Mouse (Mus musculus) ES-E14 (cell line): ENCODE measurements around the gene Znrd1as. TPM values are rescaled to one million over a fixed set of nuclear protein-coding genes. Genes with fewer than 3 reads are reported as not detected.

Experiments used
- DNase-seq: peaks from one replicate; pipeline ENCODE4 v3.0.0-alpha.2; 2013; ENCODE audit warnings: low read depth, low spot score
- H3K27ac ChIP-seq: 2 replicates; pipeline ENCODE4 v1.5.1; 2012; ENCODE audit warnings: low read depth, mild to moderate bottlenecking, low read length, moderate library complexity, mixed read lengths; ENCODE audit not compliant: poor library complexity, insufficient read depth, severe bottlenecking
- H3K36me3 ChIP-seq: 2 replicates; pipeline ENCODE4 v1.6.1; 2012; ENCODE audit warnings: mild to moderate bottlenecking, low read length, moderate library complexity, mixed read lengths; ENCODE audit not compliant: control insufficient read depth, poor library complexity, insufficient read depth, severe bottlenecking
- H3K4me1 ChIP-seq, 2 experiments: fragments of 150-350 bp in 1 of 2; sonication (generic) in 1 of 2; 2 replicates each; pipeline ENCODE4 v1.6.1; 2012; ENCODE audit warnings: low read length in 2 of 2, mild to moderate bottlenecking in 1 of 2, mixed read lengths in 1 of 2; ENCODE audit not compliant: control insufficient read depth in 2 of 2, insufficient read depth in 2 of 2, poor library complexity in 1 of 2
- H3K4me3 ChIP-seq, 2 experiments: fragments of 150-350 bp in 1 of 2; sonication (generic) in 1 of 2; 2 replicates each; pipeline ENCODE4 v1.5.1; 2012; ENCODE audit warnings: low read length in 2 of 2, low read depth in 1 of 2, mild to moderate bottlenecking in 1 of 2, mixed read lengths in 1 of 2; ENCODE audit not compliant: insufficient read depth in 1 of 2, poor library complexity in 1 of 2, severe bottlenecking in 1 of 2
- H3K9ac ChIP-seq: 2 replicates; pipeline ENCODE4 v1.6.1; 2012; ENCODE audit warnings: low read depth, mild to moderate bottlenecking, low read length, mixed read lengths; ENCODE audit not compliant: poor library complexity, insufficient read depth, severe bottlenecking
- H3K9me3 ChIP-seq: fragments of 150-350 bp; sonication (generic); 2 replicates; pipeline ENCODE4 v1.6.1; 2012; ENCODE audit warnings: low read depth, mild to moderate bottlenecking, low read length; ENCODE audit not compliant: control insufficient read depth, insufficient read depth
- CHD2 ChIP-seq: IDR thresholded peaks from 2 replicates; pipeline ENCODE4 v1.6.1; 2014; ENCODE audit warnings: mild to moderate bottlenecking, low read depth, low read length, inconsistent platforms
- HCFC1 ChIP-seq: IDR thresholded peaks from 2 replicates; pipeline ENCODE4 v1.6.1; 2012; ENCODE audit warnings: low read length, inconsistent platforms, borderline replicate concordance; ENCODE audit not compliant: insufficient read depth
- MAFK ChIP-seq: IDR thresholded peaks from 2 replicates; pipeline ENCODE4 v1.6.1; 2014; ENCODE audit warnings: mild to moderate bottlenecking, low read depth, low read length, inconsistent platforms; ENCODE audit not compliant: insufficient read depth
- ZC3H11A ChIP-seq: IDR thresholded peaks from 2 replicates; pipeline ENCODE4 v1.6.1; 2012; ENCODE audit warnings: low read depth, mild to moderate bottlenecking, inconsistent platforms, low read length, borderline replicate concordance
- ZNF384 ChIP-seq: IDR thresholded peaks from 2 replicates; pipeline ENCODE4 v1.6.1; 2012; ENCODE audit warnings: low read depth, low read length, inconsistent platforms
- in situ Hi-C, 2 experiments: fragments of 600-800 bp; cut with MboI; formaldehyde crosslinking; loops; one replicate each; pipeline ENCODE4 v1.15.1; 2025; ENCODE audit warnings: low sequenced_read_pairs in 2 of 2, inconsistent platforms in 1 of 2; ENCODE audit not compliant: unreplicated experiment in 2 of 2
- total RNA-seq: library from RNA; depleted of rRNA; stranded (reverse); fragments of 300-350 nt; gene quantifications from 2 replicates; pipeline ENCODE4 v1.2.3, GENCODE M21; 2012

The Znrd1as gene
- total RNA-seq, 1 experiment = 15.1 TPM

DNA sequence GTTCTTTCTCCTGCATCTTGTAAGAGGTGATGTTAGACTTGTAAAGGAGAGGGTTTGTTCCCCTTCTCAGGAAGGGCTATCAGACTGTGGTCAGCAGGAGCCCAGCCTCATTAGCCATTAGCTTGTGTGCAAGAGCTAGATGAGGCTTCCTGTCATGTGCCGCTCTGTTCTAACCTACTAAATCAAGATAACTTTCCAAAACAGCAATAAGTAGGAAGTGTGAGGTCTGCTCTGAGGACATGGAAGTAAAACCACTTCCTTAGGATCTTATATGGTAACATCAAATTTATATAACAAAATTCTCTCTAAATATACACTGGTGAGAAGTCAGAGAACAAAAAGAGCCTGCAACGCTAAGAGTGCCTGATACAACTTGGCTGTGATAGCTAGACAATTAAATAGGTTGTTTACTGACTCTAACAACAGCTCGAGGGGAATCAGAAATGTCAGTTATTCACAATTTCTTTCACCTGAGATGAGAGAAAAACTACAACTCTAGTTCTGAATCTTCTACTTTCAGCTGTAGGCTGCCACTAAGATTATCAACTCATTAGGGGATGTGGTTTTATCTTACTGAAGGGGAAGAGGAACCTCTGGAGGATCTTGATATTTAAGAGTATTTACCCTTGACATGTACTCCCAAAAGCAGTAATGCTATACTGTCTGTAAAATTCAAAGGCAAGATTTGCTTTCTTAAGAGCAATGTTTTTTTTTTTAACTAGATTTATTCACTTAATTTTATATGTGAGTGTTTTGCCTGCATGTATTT, 34.1 kb downstream of the Znrd1as start:
- Histone ChIP-seq H3K27ac (peak overlapping the region; percentile 12; the same call in 1 of the 2 replicates), H3K9ac (no peak overlapping the region; the same call in 1 of the 2 replicates), H3K4me3 (no peak overlapping the region), H3K36me3 (no peaks in the 10 kb centered on the region; the same call in 1 of the 2 replicates), H3K4me1 (peaks cover 19 to 24% of the 10 kb centered on the region in 2 experiments), H3K9me3 (no peaks in the 10 kb centered on the region)
- in situ Hi-C loops = no loop called here
- no peak for DNase-seq
- no peak for TF ChIP-seq ZC3H11A

- peak overlapping the region; percentile 96; the same call in 1 of the 2 replicates for H3K27ac ChIP-seq
- H3K36me3 ChIP-seq = no peaks in the 10 kb centered on the region
- H3K9me3 ChIP-seq = no peaks in the 10 kb centered on the region
- peak overlapping the region; percentile 75; the same call in 1 of the 2 replicates for H3K9ac ChIP-seq
- H3K4me3 ChIP-seq = peak overlapping the region in 1 of 2 experiments; percentile 53; a peak in 2 of 4 replicates
- DNase-seq = no peak
- peaks cover 17 to 26% of the 10 kb centered on the region in 2 experiments for H3K4me1 ChIP-seq
- TF ChIP-seq ZNF384 (no peak), CHD2 (no peak), MAFK (no peak), HCFC1 (no peak), ZC3H11A (no peak)
- in situ Hi-C loops = no loop called here
Measured at GRCm38 (mm10) chr17:36993770-36994325, 35.5 kb downstream of the Znrd1as start.

DNA sequence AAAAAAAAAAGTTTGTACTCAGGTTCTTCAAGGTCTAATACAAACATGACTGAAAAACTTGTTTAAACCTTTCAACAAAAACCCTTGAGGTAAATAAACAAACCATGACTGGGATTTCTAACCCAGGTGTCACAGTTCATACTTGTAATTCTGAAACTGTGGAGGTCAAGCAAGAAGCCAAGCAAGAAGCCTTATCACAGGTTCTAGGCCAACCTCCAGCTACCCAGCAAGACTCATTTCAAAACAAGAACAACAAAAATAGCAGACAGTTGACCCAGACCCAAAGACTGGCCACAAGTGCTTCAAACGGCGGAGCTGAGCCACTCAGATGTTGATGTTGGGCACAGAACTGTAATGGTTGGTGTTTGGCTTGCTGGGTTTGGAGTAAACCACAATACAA, 36.1 kb downstream of the Znrd1as start:
- peaks cover 18 to 27% of the 10 kb centered on the region in 2 experiments for H3K4me1 ChIP-seq
- no peak for DNase-seq
- in situ Hi-C loops = no loop called here
- TF ChIP-seq ZNF384 (no peak), MAFK (no peak), HCFC1 (no peak), ZC3H11A (no peak), CHD2 (no peak)
- H3K4me3 ChIP-seq = no peak overlapping the region; a peak in 1 of 4 replicates
- H3K9ac ChIP-seq = peak overlapping the region; percentile 75; the same call in 1 of the 2 replicates
- H3K9me3 ChIP-seq = no peaks in the 10 kb centered on the region
- no peaks in the 10 kb centered on the region for H3K36me3 ChIP-seq
- peak overlapping the region; percentile 96 for H3K27ac ChIP-seq

DNA sequence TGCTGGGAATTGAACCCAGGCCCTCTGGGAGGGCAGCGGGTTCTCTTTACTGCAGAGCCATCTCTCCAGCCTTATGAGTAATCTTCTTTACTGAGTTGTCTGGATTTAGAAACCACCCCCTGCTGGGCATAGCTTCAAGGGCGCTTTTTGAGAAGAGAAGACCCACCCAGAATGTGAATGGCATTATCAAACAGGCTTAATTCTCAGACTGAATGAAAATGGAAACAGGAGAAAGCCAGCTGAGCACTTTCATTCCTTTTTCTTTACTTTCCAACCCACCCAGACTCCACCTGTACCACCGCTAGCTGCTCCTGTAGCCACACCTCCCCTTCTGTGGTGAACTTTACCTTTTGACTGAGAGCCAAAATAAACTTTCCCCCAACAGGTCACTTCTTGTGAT, 37.1 kb downstream of the Znrd1as start:
- TF ChIP-seq MAFK (no peak), CHD2 (no peak; the same call in 1 of the 2 replicates), HCFC1 (no peak), ZC3H11A (no peak), ZNF384 (no peak)
- H3K27ac ChIP-seq = peak overlapping the region; percentile 96; the same call in 1 of the 2 replicates
- in situ Hi-C loops = no loop called here
- H3K4me3 ChIP-seq = no peak overlapping the region
- no peak overlapping the region; the same call in 1 of the 2 replicates for H3K9ac ChIP-seq
- peak; percentile 88 for DNase-seq
- no peaks in the 10 kb centered on the region for H3K9me3 ChIP-seq
- H3K4me1 ChIP-seq = peaks cover 18 to 25% of the 10 kb centered on the region in 2 experiments
- no peaks in the 10 kb centered on the region for H3K36me3 ChIP-seq
